In genomic region chr10:99262319-99262866, GRCm38 (mm10) we compare ENCODE assay signal across 9 mouse cellular contexts. TPM values are rescaled to one million over a fixed set of nuclear protein-coding genes. Genes with fewer than 3 reads are reported as not detected.
DNase-seq lines count a peak whose midpoint lies in the region; ATAC-seq and TF ChIP-seq lines count a peak whose summit lies in the region.
"Had no signal": no experiment of that assay in that cellular context is flagged by ENCODE, and none has a peak within 500 bp of the region (broad histone marks: within the 10 kb centered on the region; RNA-seq: fewer than 3 reads in every experiment).

No protein-coding gene starts in this region.

- ATAC-seq in limb, embryonic 11.5 days (ENCODE audit: insufficient number of reproducible peaks, low FRiP score, low TSS enrichment, low read depth) = peak; percentile 29; the same call in 1 of the 2 replicates
- ATAC-seq in neural tube, embryonic 15.5 days (ENCODE audit: low FRiP score) = peak; percentile 49

- WGBS in heart, adult 2 months = 1% methylated on average over 20 of the region's 20 CpGs
- 0% methylated on average over 20 of the region's 20 CpGs for WGBS in limb, embryonic 11.5 days
- under 1% methylated on average over 20 of the region's 20 CpGs for WGBS in neural tube, embryonic 15.5 days

- H3K79me3 ChIP-seq in C2C12 (ENCODE audit: low read depth) = peaks cover 44% of the 10 kb centered on the region

- H3K36me3 ChIP-seq in heart, adult 2 months (ENCODE audit: control insufficient read depth, insufficient read depth, low read length) = peaks cover 7% of the 10 kb centered on the region
- H3K36me3 ChIP-seq in C2C12 (ENCODE audit: control insufficient read depth, insufficient read depth) = peaks cover 29% of the 10 kb centered on the region
- H3K36me3 ChIP-seq in limb, embryonic 11.5 days (ENCODE audit: control insufficient read depth, insufficient read depth, low read length) = no peaks in the 10 kb centered on the region
- H3K36me3 ChIP-seq in neural tube, embryonic 15.5 days = no peaks in the 10 kb centered on the region
- H3K36me3 ChIP-seq: G1E had no signal

- peak overlapping the region; percentile 80 for H3K4me3 ChIP-seq in heart, adult 2 months
- peak overlapping the region; percentile 97 for H3K4me3 ChIP-seq in C2C12 (ENCODE audit: insufficient read depth, poor library complexity, severe bottlenecking)
- peak overlapping the region; percentile 54 for H3K4me3 ChIP-seq in embryonic fibroblast, embryonic 13.5 days (ENCODE audit: insufficient read depth, low read length)
- H3K4me3 ChIP-seq in limb, embryonic 11.5 days (ENCODE audit: low read depth, low read length) = peak overlapping the region; percentile 98
- H3K4me3 ChIP-seq in neural tube, embryonic 15.5 days (replicated peaks) = peak overlapping the region; percentile 79

- no peak for DNase-seq in heart, adult 2 months
- no peak for DNase-seq in heart, adult 8-10 months (ENCODE audit: low spot score)
- DNase-seq in limb, embryonic 11.5 days (ENCODE audit: low spot score) = no peak
- DNase-seq in Muller cell, postnatal 12 days (ENCODE audit: inconsistent ontology term) = no peak
- DNase-seq in thymus, postnatal 10 days (ENCODE audit: low spot score in 2 of 2) = no peak

- TF ChIP-seq EP300 in heart, adult 2 months (IDR thresholded peaks at IDR 0.05; ENCODE audit: insufficient read depth, low read depth, low read length) = no peak

- 0 out of 2 replicates have a peak, but pooled peaks cover 1% of the 10 kb centered on the region for H3K79me2 ChIP-seq in heart, adult 2 months (replicated peaks; ENCODE audit: control insufficient read depth, insufficient read depth, low read length)
- peaks cover 66% of the 10 kb centered on the region for H3K79me2 ChIP-seq in C2C12 (ENCODE audit: control insufficient read depth, insufficient read depth)

- H3K27me3 ChIP-seq in heart, adult 2 months (ENCODE audit: control insufficient read depth, insufficient read depth, low read length) = no peaks in the 10 kb centered on the region
- no peaks in the 10 kb centered on the region for H3K27me3 ChIP-seq in C2C12 (ENCODE audit: control insufficient read depth, insufficient read depth, insufficient read length)
- no peaks in the 10 kb centered on the region for H3K27me3 ChIP-seq in limb, embryonic 11.5 days (ENCODE audit: control insufficient read depth, insufficient read depth, low read length)
- peaks cover 5% of the 10 kb centered on the region; the same call in 1 of the 2 replicates for H3K27me3 ChIP-seq in neural tube, embryonic 15.5 days (replicated peaks)

- H3K27ac ChIP-seq in heart, adult 2 months = peak overlapping the region; percentile 99
- H3K27ac ChIP-seq in embryonic fibroblast, embryonic 13.5 days (ENCODE audit: insufficient read depth, low read length) = peak overlapping the region; percentile 93
- H3K27ac ChIP-seq in limb, embryonic 11.5 days (replicated peaks; ENCODE audit: low read depth, low read length) = peak overlapping the region; percentile 99
- H3K27ac ChIP-seq in neural tube, embryonic 15.5 days (replicated peaks) = peak overlapping the region; percentile 92

- no peak for TF ChIP-seq POLR2A in heart, adult 2 months (IDR thresholded peaks at IDR 0.05; ENCODE audit: insufficient read depth, low read depth, low read length)
- TF ChIP-seq POLR2A in embryonic fibroblast, embryonic 13.5 days (IDR thresholded peaks at IDR 0.05; ENCODE audit: low read depth, low read length) = peak; percentile 6

- intact Hi-C loops in heart, adult 2 months (cut with DNase I) = loop anchor here (2.0 to 10.0 kb wide), 5 partner anchors 60 to 892 kb away; no protein-coding TSS in a partner anchor

- H3K4me1 ChIP-seq in heart, adult 2 months (ENCODE audit: control insufficient read depth, insufficient read depth, low read length) = peaks cover 4% of the 10 kb centered on the region
- H3K4me1 ChIP-seq in embryonic fibroblast, embryonic 13.5 days (ENCODE audit: control insufficient read depth, insufficient read depth, low read length) = no peaks in the 10 kb centered on the region
- H3K4me1 ChIP-seq in limb, embryonic 11.5 days (ENCODE audit: control insufficient read depth, insufficient read depth, low read length) = 0 out of 2 replicates have a peak, but pooled peaks cover 3% of the 10 kb centered on the region
- H3K4me1 ChIP-seq in neural tube, embryonic 15.5 days = peaks cover 39% of the 10 kb centered on the region

- H3K9me3 ChIP-seq in limb, embryonic 11.5 days (ENCODE audit: control insufficient read depth, low read length) = no peaks in the 10 kb centered on the region
- no peaks in the 10 kb centered on the region for H3K9me3 ChIP-seq in neural tube, embryonic 15.5 days (replicated peaks)

- no peak for TF ChIP-seq CTCF in heart, adult 2 months (IDR thresholded peaks at IDR 0.05)
- no peak for TF ChIP-seq CTCF in C2C12 (IDR thresholded peaks at IDR 0.05; ENCODE audit: control insufficient read depth, insufficient read depth, insufficient read length)
- no peak for TF ChIP-seq CTCF in embryonic fibroblast, embryonic 13.5 days (IDR thresholded peaks at IDR 0.05; ENCODE audit: borderline replicate concordance, insufficient read depth, low read length)

- peak overlapping the region; percentile 99 for H3ac ChIP-seq in C2C12 (ENCODE audit: control insufficient read depth, insufficient read length, low read depth)

- peak overlapping the region; percentile 96 for H3K9ac ChIP-seq in heart, adult 2 months (ENCODE audit: low read depth, low read length)
- peak overlapping the region; percentile 98 for H3K9ac ChIP-seq in limb, embryonic 11.5 days (ENCODE audit: low read length)
- peak overlapping the region; percentile 83 for H3K9ac ChIP-seq in neural tube, embryonic 15.5 days (replicated peaks)

- peak overlapping the region; percentile 67 for H3K4me2 ChIP-seq in limb, embryonic 11.5 days (ENCODE audit: low read depth, severe bottlenecking)
- H3K4me2 ChIP-seq in neural tube, embryonic 15.5 days = peak overlapping the region; percentile 81

TF ChIP-seq in C2C12, 6 proteins besides CTCF, POLR2A, EP300 and RAD21:
- TF ChIP-seq CEBPB (IDR thresholded peaks at IDR 0.05; ENCODE audit: low read depth) = no peak
- no peak for TF ChIP-seq MYOD1 (IDR thresholded peaks at IDR 0.05; ENCODE audit: control insufficient read depth, insufficient read length, low read depth)
- no peak for TF ChIP-seq FOSL1 (IDR thresholded peaks at IDR 0.05; ENCODE audit: insufficient read depth, low read length, poor library complexity, severe bottlenecking)
- no peak for TF ChIP-seq MAX (IDR thresholded peaks at IDR 0.05)
- TF ChIP-seq MYOG (IDR thresholded peaks at IDR 0.05; ENCODE audit: control insufficient read depth, extremely low read depth, insufficient read length) = no peak

RNA-seq across cellular contexts. Expression of gene Dusp6, which starts 0.6 kb away (rescaled TPM):
- 10 to 100 TPM; 15.8 to 21.4 TPM for total RNA-seq in heart, adult 2 months (2021)
- 24.8 and 25.6 TPM in 2 replicates for polyA plus RNA-seq in heart, adult 2 months (2012; rRNA removed)
- total RNA-seq in heart, adult 8-10 months (2022) = 10 to 100 TPM; 12.9 to 18.7 (median 15.2) TPM
- 40.3 TPM for polyA plus RNA-seq in C2C12 (2012; fragmentation: generic; extraction: Trizol)
- 23.2 and 41.3 TPM in 2 replicates for polyA plus RNA-seq in embryonic fibroblast, embryonic 13.5 days (2011; ENCODE audit: insufficient read length, low read depth, missing spikeins)
- 187 and 207 TPM in 2 replicates for polyA plus RNA-seq in limb, embryonic 11.5 days (2014; fragmentation: Nextera tagmentation; extraction: Ambion mirVana)
- 28.2 and 31.5 TPM in 2 replicates for polyA plus RNA-seq in neural tube, embryonic 15.5 days (2015; fragmentation: Nextera tagmentation; extraction: Ambion mirVana)
- polyA plus RNA-seq: G1E had no signal
